Mouse (Mus musculus): ENCODE data around the gene Gm9913. TPM values are rescaled to one million over a fixed set of nuclear protein-coding genes. Genes with fewer than 3 reads are reported as not detected.

Gene Gm9913
- total RNA-seq, 1 experiment from 2014 or later = not detected

- ATAC-seq (replicated peaks; ENCODE audit: low read depth, poor library complexity, severe bottlenecking) = peak; percentile 21
Observed at GRCm38 (mm10) chr2:125494831-125495812, 9.8 kb upstream of the Gm9913 start.

- ATAC-seq (replicated peaks; ENCODE audit: low read depth, poor library complexity, severe bottlenecking) = 0 out of 2 replicates have a peak, but pooled peaks have one; percentile 16
Observed at GRCm38 (mm10) chr2:125496696-125497095, 8.2 kb upstream of the Gm9913 start.

GRCm38 (mm10) chr2:125498216-125498615 is 6.7 kb upstream of the Gm9913 start:
- no peak for ATAC-seq (replicated peaks; ENCODE audit: low read depth, poor library complexity, severe bottlenecking)

- ATAC-seq (replicated peaks; ENCODE audit: low read depth, poor library complexity, severe bottlenecking) = no peak
Observed at GRCm38 (mm10) chr2:125501526-125501925, 3.4 kb upstream of the Gm9913 start.

GRCm38 (mm10) chr2:125505746-125506315 is 942 bp downstream of the Gm9913 start:
- ATAC-seq (replicated peaks; ENCODE audit: low read depth, poor library complexity, severe bottlenecking) = peak; percentile 38

- peak; percentile 68 for ATAC-seq (replicated peaks; ENCODE audit: low read depth, poor library complexity, severe bottlenecking)
Observed at GRCm38 (mm10) chr2:125506316-125507054, 1.6 kb downstream of the Gm9913 start.

- no peak for ATAC-seq (replicated peaks; ENCODE audit: low read depth, poor library complexity, severe bottlenecking)
Observed at GRCm38 (mm10) chr2:125507893-125508292, 3.0 kb downstream of the Gm9913 start, which contains the start of gene Fbn1. Gene Fbn1, minus strand, starts transcription at chr2:125507993.

- ATAC-seq (replicated peaks; ENCODE audit: low read depth, poor library complexity, severe bottlenecking) = no peak
Observed at GRCm38 (mm10) chr2:125508381-125508780, 3.5 kb downstream of the Gm9913 start.

- no peak for ATAC-seq (replicated peaks; ENCODE audit: low read depth, poor library complexity, severe bottlenecking)
Observed at GRCm38 (mm10) chr2:125510752-125511151, 5.9 kb downstream of the Gm9913 start.

GRCm38 (mm10) chr2:125511898-125512297 is 7.0 kb downstream of the Gm9913 start:
- no peak for ATAC-seq (replicated peaks; ENCODE audit: low read depth, poor library complexity, severe bottlenecking)

- ATAC-seq (replicated peaks; ENCODE audit: low read depth, poor library complexity, severe bottlenecking) = no peak
Observed at GRCm38 (mm10) chr2:125512544-125512943, 7.7 kb downstream of the Gm9913 start.

- ATAC-seq (replicated peaks; ENCODE audit: low read depth, poor library complexity, severe bottlenecking) = no peak
Observed at GRCm38 (mm10) chr2:125514391-125514790, 9.5 kb downstream of the Gm9913 start.

- ATAC-seq (replicated peaks; ENCODE audit: low read depth, poor library complexity, severe bottlenecking) = peak; percentile 84
Observed at GRCm38 (mm10) chr2:125515291-125516057, 10.6 kb downstream of the Gm9913 start.

- ATAC-seq (replicated peaks; ENCODE audit: low read depth, poor library complexity, severe bottlenecking) = 0 out of 2 replicates have a peak, but pooled peaks have one; percentile 15
Observed at GRCm38 (mm10) chr2:125516594-125516993, 11.7 kb downstream of the Gm9913 start.

- ATAC-seq (replicated peaks; ENCODE audit: low read depth, poor library complexity, severe bottlenecking) = no peak
Observed at GRCm38 (mm10) chr2:125525484-125525883, 20.6 kb downstream of the Gm9913 start.

- no peak for ATAC-seq (replicated peaks; ENCODE audit: low read depth, poor library complexity, severe bottlenecking)
Observed at GRCm38 (mm10) chr2:125526566-125526965, 21.7 kb downstream of the Gm9913 start.

- no peak for ATAC-seq (replicated peaks; ENCODE audit: low read depth, poor library complexity, severe bottlenecking)
Observed at GRCm38 (mm10) chr2:125530665-125531064, 25.8 kb downstream of the Gm9913 start.

- ATAC-seq (replicated peaks; ENCODE audit: low read depth, poor library complexity, severe bottlenecking) = no peak
Observed at GRCm38 (mm10) chr2:125539640-125540039, 34.8 kb downstream of the Gm9913 start.

GRCm38 (mm10) chr2:125540579-125540978 is 35.7 kb downstream of the Gm9913 start:
- no peak for ATAC-seq (replicated peaks; ENCODE audit: low read depth, poor library complexity, severe bottlenecking)

- ATAC-seq (replicated peaks; ENCODE audit: low read depth, poor library complexity, severe bottlenecking) = no peak
Observed at GRCm38 (mm10) chr2:125541451-125541850, 36.6 kb downstream of the Gm9913 start.

Data from common myeloid progenitor, adult 5-6 weeks (primary cell).